Mouse (Mus musculus) lung, postnatal 4 days (tissue): ENCODE results near the gene Zfp580.
"Not testable (repeated sequence)": the region's sequence is repeated elsewhere in the genome, so short reads cannot be mapped to it uniquely, and the experiment has no call there.

Source experiments
- DNase-seq, 2 experiments: peaks; one replicate each; pipeline ENCODE4 v3.0.0; 2021

The Zfp580 gene

GRCm38 (mm10) chr7:5051193-5052192, at the start of gene Zfp580:
Gene Zfp580, plus strand, starts transcription at chr7:5051538.
- DNase-seq = peak; percentile 88 to 90

DNA sequence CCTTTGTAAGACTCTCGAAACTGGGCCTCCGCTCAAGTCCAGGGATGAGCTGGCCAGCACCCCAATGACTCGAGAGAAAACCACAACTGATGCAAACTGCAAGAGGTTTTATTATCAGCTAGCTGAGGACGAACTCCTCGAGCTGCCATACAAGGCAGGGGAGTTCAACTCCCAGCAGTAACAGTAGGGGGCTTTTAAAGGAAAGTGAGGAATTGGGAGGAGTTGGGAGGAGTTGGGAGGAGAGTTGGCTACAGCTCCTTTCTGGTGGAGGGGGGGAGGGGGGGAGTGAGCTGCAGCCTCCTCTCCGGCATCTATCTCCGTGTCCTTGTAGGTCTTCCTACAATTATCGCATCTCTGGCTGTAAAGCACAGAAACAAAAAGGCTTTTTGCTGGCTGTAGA, 48.5 kb upstream of the Zfp580 start:
- DNase-seq = not testable (repeated sequence)

- no peak for DNase-seq
Measured at GRCm38 (mm10) chr7:5008229-5008628, 43.1 kb upstream of the Zfp580 start.

DNA sequence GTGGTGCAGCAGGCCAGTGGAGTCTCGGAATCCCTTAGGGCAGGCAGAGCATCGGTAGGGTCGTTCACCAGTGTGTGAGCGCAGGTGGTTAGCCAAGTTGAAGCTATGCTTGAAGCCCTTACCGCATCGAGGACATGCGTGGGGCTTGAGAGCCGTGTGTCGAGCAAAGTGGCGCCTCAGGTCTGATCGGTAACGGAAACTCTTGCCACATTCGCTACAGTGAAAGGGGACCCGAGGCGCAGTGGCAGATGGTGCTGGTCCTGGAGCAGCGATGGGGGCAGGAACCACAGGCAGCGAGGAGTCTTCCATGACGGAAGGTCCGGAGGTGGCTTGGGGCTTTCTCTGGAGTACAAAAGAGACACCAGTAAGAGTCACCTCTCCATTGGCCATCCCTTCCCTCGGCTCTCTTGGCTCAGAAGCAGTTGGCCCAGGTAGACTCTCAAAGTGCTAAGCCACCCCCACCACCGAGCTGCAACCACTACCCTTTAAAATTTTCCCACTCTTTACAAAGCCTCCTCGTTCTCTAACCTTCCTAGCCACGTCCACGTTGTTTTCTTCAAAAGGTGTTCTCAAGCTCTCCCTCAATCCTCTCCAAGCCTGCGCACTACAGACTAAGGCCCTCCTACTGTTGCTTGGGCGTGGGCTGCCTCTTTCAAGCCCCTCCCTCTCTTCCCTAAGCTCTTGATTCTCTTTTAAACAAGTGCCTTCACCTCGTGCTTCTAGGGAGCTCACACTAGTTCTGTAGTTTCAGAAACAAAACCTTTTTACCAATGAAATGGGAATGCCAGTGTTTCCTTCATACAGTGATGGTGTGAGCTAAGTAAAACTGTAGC, 38.4 kb upstream of the Zfp580 start:
- peak in 1 of 2 experiments; percentile 41 for DNase-seq

DNA sequence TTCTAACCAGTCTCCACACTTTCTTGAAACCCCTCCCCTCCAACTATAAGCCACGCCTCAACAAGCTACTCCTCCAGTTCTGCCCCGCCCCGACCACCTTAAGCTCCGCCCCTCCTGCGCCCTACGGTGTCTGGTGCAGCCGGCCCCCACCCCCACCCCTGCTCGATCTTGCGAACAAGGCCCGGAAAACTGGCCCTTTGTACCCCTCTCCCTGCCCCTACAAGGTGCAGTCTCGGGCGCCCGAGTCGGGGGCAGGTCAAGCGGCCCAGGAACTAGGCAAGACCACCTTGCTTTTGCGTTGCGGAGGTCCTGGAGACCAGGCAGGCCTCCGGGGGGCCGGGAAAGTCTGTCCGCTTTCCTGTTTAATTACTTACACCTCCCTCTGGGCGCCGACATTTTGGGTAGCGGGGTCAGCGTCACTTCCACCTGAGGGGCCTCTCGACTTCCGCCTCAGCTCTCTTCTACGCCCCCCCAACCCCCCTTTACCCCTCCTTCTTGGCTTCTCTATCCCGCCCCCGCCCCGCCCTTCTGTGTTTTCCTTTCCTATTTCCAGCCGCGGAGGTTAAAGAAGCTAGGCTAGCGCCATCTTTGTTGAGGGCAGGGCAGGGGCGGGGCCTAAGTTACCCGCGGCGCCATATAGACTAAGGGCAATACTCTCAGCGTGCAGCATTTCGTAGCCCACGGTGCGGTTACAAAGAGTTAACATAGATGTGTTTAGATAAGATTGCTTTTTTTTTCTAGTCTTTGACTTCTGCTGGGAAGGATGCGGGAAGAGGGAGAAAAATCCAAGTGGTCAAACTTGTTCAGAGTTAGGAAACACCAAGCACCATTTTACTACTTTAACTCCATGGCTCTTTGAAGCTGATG, 36.9 kb upstream of the Zfp580 start, which contains the start of the genes Zfp524 and Fiz1:
Gene Zfp524, plus strand, starts transcription at position 165 of the 867 bp plus-strand sequence.
Gene Fiz1, minus strand, starts transcription at position 447 of the 867 bp plus-strand sequence.
- DNase-seq = peak; percentile 97 to 98

DNA sequence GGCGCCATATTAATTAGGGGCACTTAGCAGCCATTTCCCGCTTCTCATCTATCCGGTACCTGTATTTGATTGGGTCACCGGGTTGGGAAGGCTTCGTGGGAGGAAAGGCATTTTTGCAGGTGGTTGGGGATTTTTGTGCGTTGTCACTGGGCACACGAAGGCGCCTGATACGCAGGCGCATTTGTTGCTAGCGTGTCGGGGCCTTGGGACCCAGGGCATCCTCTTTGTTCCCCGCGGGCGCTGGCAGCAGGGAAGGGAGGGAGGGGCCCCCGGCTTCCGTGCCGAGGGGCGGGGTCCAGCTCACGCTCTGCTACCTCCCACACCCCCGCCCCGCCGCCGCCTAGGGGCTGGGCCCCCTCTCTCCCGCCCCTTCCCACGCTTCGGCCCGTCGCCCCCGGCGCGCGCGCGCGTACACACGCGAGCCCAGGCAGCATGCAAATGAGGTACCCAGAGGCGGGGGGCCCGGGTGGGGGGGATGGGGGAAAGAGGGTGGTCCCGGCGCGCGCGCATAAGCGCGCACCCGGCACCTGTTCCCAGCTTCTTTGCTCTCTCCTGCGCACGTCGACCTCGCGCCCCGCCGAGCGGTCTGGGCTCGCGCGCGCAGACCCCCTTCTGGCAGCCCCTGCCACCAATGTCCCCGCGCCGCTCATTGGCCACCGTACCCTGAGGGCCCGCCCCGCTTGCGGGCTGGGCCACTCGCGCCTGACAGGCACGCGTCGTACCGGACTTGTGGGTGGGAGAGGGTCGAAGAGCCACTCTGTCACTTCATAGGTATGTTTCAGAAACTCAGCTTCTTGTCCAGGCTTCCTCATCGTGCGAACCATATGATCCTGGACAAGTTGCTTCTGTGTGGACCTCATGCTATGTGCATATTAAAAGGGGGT, 36.0 kb upstream of the Zfp580 start, which contains the start of gene Gm44973:
Gene Gm44973, plus strand, starts transcription at position 379 of the 884 bp plus-strand sequence.
- DNase-seq = peak; percentile 95 to 98

DNA sequence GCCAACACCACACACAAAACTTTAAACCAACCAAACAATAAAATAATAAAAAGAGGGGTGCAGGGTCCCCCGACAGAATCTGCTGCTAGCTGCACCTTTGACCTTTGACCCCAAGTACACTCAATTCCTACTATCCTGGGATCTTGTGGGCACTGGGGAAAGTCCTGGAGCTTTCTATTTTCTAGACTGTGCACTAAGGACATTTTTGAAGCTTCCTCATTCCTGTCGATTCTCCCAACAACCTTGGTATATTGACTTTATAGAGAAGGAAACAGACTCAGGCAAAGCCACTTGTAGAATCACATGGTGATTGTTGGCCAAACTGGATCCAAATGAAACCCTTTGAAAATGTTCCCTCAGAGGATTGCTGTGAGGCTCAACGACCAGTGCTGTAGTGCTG, 35.3 kb upstream of the Zfp580 start:
- no peak for DNase-seq

GRCm38 (mm10) chr7:5016920-5017319, 34.4 kb upstream of the Zfp580 start:
- DNase-seq = no peak

DNA sequence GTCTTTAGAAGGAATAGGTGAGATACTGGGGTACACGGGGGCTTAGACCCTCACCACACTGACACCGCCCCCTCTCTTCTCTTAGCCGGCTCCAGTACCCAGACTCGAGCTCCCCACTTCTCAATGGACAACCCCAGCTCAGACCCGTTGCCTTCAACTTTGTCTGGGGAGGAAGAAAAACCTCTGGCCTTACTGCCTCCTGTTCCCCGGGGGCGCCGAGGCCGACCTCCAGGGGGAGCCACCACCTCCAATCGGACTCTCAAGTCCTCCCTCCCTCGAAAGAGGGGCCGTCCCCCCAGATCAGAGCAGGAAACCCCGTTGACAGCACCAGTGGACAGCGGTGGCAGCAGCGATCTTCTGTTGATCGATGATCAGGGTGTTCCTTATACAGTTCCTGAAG, 34.0 kb upstream of the Zfp580 start:
- peak in 1 of 2 experiments; percentile 39 for DNase-seq

- no peak for DNase-seq
Measured at GRCm38 (mm10) chr7:5017931-5018330, 33.4 kb upstream of the Zfp580 start.

- not testable (repeated sequence) for DNase-seq
Measured at GRCm38 (mm10) chr7:5019576-5019975, 31.8 kb upstream of the Zfp580 start.

DNA sequence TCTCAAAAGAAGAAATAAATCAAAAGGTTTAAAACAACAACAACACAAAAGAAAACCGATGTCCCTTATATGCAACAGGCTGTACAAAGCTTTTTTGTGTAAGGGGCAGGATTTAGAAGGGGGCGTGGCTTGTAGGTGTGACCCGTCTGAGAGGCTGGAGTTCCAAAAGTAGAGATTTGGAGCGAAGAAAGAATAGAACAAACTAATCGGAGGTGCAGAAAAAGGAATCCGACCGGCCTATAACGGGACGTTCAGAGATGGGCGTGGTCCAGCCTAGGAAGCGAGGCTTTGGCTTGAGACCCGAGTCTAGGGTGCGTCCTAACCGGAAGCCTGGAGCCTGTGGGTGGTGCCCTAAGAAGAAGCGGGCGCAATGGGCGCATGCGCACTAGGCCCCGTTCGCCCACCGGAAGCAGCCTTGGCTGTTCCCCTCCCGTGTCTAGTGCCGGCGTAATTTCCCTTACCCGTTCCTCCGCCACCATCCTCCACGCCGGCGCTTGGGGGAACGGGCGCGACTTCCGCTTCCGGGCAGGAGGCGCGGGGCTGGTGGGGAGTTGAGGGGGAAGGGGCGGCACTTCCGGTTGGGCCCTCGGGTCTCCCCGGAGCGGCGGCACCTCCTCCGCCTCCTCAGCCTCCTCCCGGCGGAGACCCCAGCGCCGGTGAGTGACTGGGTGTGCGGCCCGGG, 31.2 kb upstream of the Zfp580 start, which contains the start of the genes Zfp865 and Ccdc106:
Gene Zfp865, plus strand, starts transcription at position 377 of the 682 bp plus-strand sequence.
Gene Ccdc106, plus strand, starts transcription at position 554 of the 682 bp plus-strand sequence.
- peak; percentile 99 to 100 for DNase-seq

- DNase-seq = no peak
Measured at GRCm38 (mm10) chr7:5020685-5021084, 30.7 kb upstream of the Zfp580 start.

DNA sequence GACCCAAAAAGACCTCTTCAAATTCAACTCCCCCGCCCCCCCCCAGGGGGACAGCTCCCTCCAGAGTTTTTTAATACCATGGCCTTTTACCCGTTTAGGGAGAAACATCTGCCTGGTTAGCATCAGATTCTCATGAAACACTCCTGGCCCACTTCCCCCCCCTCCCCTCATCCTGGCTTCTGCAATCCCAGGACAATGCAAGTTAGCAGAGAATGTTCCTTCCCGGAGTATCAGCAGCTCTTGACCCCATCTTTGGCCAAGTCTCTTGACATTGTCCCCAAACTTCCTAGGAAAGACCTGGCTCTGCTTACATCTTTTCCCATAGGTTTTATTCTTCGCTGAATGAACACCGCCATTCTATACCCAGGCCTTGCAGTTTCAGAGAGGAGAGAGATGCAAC, 30.1 kb upstream of the Zfp580 start:
- no peak for DNase-seq

- no peak for DNase-seq
Measured at GRCm38 (mm10) chr7:5029543-5029942, 21.8 kb upstream of the Zfp580 start.

- no peak for DNase-seq
Measured at GRCm38 (mm10) chr7:5029946-5030345, 21.4 kb upstream of the Zfp580 start.

DNA sequence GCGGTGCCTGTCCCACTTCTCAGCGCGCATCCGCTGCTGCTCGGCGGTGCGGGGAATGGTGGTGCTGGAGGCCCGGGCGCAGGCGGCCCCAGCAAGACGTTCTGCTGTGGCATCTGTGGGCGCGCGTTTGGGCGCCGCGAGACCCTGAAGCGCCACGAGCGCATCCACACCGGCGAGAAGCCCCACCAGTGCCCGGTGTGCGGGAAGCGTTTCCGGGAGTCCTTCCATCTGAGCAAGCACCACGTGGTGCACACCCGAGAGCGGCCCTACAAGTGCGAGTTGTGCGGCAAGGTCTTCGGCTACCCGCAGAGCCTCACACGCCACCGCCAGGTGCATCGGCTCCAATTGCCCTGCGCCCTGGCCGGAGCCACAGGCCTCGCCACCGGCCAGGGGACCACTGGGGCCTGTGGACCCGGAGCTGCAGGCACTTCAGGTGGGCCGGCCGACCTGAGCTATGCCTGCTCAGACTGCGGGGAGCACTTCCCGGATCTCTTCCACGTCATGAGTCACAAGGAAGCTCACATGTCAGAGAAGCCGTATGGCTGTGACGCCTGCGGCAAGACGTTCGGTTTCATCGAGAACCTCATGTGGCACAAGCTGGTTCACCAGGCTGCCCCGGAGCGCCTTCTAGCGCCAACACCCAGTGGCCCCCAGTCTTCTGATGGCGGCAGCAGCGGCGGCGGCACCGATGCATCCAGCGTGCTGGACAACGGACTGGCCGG, 20.6 kb upstream of the Zfp580 start:
- DNase-seq = no peak

DNA sequence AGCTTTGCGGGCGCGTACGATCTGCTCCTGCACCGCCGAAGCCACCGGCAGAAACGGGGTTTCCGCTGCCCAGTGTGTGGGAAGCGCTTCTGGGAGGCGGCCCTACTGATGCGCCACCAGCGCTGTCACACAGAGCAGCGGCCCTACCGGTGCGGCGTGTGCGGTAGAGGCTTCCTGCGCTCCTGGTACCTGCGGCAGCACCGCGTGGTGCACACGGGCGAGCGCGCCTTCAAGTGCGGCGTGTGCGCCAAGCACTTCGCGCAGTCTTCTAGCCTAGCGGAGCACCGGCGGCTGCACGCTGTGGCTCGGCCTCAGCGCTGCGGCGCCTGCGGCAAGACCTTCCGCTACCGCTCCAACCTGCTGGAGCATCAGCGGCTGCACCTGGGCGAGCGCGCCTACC, 19.8 kb upstream of the Zfp580 start:
- DNase-seq = no peak

DNA sequence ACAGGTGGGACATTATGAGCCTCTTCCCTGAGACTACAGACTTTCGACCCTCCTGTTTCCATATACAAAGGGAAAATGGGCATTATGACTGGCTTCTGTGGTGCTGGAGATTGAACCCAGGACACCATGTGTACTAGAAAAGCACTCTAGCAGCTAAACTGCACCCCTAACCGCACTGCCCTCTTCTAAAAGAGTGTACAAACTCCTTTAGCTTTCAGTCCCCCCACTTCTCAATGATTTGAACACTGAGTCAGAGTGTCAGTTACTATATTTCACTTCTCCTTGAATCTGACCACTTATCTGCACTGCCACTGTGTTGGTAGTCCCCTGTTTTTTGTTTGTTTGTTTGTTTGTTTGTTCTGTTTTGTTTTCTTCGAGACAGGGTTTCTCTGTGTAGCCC, 17.5 kb upstream of the Zfp580 start, which contains the start of gene 4632433K11Rik:
Gene 4632433K11Rik, plus strand, starts transcription at position 301 of the 400 bp plus-strand sequence.
- DNase-seq = no peak
